Mouse (Mus musculus) ES-Bruce4 (cell line): Measurements from ENCODE around the gene Ubap1l.

Experiments
- CTCF ChIP-seq: IDR thresholded peaks from one replicate; pipeline ENCODE4 v1.8.1; 2011; ENCODE audit warnings: low read depth, low read length
- EP300 ChIP-seq: IDR thresholded peaks from 2 replicates; pipeline ENCODE4 v1.6.1; 2011; ENCODE audit warnings: low read depth, low read length; ENCODE audit not compliant: insufficient read depth
- POLR2A ChIP-seq: IDR thresholded peaks from one replicate; pipeline ENCODE4 v1.8.1; 2011; ENCODE audit warnings: low read length; ENCODE audit not compliant: insufficient read depth

GRCm38 (mm10) chr9:65356971-65357370, 3.9 kb upstream of the Ubap1l start:
- TF ChIP-seq POLR2A: no peak
- no peak for TF ChIP-seq CTCF
- no peak for TF ChIP-seq EP300
